Mouse (Mus musculus) thymus, postnatal 0 days (tissue): ENCODE data around the gene Ccdc57. TPM values are rescaled to one million over a fixed set of nuclear protein-coding genes. Genes with fewer than 3 reads are reported as not detected.
"Not testable (repeated sequence)": the region's sequence is repeated elsewhere in the genome, so short reads cannot be mapped to it uniquely, and the experiment has no call there.

ENCODE experiments used
- DNase-seq: peaks from one replicate; pipeline ENCODE4 v3.0.0-alpha.2; 2015; ENCODE audit warnings: low spot score
- polyA plus RNA-seq: library from polyadenylated mRNA; unstranded; fragments of >200 nt; fragmentation: Nextera tagmentation; extraction: Ambion mirVana; gene quantifications from 2 replicates; pipeline ENCODE4 v1.2.1, GENCODE M21; 2015

The Ccdc57 gene
- polyA plus RNA-seq, 1 experiment from 2014 or later, result 1.9 TPM

GRCm38 (mm10) chr11:120903159-120903850, 29.4 kb downstream of the Ccdc57 start:
- DNase-seq, result no peak

DNA sequence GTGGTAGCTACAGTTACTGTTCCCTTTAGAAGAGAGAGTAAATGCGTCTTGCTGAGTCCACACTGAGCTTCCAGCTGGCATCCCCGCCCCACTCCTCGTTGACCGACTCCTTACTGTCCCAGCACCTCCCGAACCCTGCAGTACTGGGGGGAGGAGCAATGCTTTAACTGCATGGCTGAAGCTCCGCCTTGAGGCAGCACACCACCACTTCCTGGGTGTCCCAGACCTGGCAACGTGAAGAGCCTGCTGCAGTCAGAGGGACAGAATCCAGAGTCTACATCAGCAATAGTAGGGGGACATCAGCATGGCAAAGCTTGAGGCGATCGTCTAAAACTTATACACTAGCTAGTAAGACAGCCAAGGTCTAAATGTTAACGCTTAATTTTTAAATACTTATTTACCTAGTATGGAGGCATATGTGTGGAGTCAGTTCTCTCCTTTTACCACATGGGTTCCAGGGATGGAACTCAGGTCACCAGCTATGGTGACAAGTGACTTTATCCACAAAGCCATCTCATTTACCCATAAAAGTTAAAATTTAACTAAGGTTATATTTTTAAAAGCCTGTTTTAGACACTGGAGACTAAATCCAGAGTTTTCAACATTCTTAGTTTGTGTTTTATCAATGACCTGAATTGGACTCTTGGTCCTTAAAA, 30.1 kb downstream of the Ccdc57 start:
- peak; percentile 23 for DNase-seq

DNA sequence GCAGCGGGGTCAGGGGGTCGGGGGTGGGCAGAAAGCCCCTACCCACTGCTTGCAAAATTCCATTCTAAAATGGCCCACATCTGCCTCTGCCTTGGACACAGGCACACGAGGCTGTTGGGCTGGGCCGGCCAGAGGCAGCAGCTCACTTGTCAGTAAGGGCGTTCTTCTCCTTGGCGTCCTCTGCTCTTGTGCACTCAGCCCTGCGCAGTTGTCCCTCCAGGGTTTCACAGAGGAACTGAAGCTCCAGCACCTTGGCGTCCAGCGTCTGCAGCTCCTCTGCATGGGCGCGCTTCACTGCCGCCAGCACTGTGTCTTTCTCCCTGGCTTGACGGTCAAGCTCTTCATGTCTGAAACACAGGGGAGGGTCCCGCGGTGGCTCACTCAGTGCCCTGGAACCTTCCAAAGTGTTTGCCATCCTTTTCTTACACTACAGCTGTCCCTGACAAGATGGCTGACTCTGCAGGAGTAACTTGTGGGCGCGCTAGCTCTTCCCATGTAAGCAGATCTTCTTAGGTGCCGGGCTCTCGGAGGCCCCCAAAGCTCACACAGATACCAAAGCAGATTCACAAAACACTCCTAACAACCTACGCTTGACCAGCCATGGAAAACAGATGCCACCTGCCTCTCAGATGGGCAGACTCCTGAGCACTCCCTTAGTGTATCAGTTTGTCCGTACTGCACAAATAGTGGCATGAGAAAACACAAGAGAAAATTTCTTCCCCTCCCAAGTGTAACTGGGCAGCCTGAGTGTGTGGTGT, 30.8 kb downstream of the Ccdc57 start:
- no peak for DNase-seq

DNA sequence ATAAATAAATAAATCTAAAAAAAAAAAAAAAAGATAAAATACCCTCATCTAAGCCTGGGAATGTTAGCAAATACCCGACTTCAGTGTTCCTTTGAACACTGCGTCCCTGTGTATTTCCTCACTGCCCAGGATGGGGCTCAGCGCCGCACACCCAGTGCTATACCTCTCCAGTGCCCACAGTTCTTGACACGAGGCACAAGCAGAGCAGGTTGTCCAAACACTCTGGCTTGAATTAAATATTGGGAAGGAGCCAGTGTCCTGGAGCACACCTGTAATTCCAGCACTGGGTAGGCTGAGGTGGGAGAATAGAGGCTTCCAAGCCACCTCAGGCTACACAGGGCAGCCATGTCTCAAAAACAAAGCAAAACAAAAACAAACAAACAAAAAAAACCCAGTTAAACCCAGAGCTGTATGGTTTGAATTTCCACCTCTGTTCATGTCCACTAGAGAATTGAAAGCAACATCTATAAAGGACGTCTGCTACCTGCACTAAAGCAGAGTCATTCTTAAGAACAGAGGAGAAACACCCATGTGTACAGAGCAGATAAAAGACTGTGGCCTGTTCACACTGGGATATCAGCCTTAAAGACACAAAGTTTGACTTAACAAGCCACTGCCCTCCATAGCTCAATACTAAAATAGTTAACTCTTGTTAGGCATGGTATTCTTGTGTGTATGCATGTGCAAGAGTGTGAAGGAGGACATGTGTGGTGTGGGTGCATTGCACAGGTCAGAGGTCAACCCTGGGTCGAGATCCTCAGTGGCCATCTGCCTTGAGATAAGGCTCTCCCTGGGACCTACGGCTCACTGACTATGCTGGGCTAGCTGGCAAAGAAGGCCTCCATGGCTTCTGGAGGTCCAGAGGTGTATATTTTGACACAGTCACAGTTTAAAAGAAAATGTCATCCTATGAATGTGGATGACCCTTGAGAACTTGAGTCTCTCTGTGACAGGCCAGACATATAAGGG, 32.1 kb downstream of the Ccdc57 start:
- DNase-seq, result no peak

DNA sequence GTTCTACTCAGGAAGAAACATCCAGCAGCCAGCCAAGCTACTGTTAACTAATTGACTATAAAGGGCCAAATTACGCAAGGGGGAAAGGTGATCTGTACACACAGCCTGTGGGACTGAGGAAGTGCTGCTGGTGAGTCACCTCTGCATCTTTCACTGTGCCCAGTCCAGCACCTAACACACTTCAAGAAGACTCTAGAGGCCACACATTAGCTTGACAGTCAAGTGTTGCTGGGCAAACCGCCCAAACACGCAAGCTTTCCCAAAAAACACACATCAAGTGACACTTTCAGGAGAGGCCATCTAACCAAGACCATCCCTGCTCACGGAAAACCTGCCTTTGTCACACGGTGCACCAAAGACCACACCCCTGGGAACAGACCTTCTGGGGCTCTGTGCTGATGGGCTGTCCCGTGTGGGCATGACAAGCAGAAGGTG, 34.5 kb downstream of the Ccdc57 start:
- DNase-seq, result no peak

DNA sequence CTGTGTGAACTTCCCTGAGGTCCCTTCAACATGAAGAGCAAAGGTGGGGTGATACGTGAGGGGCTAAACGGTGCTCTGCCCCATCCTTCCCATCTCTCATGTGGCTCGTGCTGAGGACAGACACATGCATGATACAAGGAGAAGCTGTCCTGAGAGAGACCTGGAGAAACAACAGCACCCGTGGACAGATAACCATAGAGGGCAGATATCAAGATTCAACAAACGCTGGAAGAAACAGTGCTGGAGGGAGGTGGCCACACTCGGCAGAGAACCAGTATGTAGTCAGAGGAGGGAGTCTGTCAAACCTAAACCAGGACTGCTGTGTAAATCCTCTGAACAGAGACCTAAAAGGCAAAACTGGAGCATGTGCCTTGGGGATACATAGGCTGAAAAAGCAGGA, 37.2 kb downstream of the Ccdc57 start:
- no peak for DNase-seq

- no peak for DNase-seq
These were observed 38.3 kb downstream of the Ccdc57 start for GRCm38 (mm10) chr11:120894397-120894796.

GRCm38 (mm10) chr11:120889216-120889615, 43.5 kb downstream of the Ccdc57 start:
- DNase-seq, result no peak

DNA sequence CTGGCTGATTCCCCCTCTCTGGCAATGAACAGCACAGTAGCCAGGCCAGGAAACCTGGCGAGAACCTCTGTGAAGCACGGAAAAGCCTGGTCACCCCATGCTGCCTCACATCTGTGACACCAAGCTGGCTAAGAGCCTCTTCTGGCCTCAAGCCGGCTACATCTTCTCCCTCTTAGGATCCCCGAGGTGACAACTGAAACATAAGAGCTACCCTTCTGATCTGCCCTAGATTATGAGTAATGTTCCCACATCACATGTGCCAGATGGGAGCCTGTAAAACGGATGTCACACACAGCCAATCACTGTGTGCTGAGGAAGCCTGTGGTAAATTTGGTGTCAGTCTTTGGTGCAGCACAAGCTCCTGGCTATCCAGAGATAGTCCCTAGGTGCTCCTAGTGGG, 44.0 kb downstream of the Ccdc57 start:
- DNase-seq, result peak; percentile 75

- no peak for DNase-seq
These were observed 45.2 kb downstream of the Ccdc57 start for GRCm38 (mm10) chr11:120887502-120887901.

DNA sequence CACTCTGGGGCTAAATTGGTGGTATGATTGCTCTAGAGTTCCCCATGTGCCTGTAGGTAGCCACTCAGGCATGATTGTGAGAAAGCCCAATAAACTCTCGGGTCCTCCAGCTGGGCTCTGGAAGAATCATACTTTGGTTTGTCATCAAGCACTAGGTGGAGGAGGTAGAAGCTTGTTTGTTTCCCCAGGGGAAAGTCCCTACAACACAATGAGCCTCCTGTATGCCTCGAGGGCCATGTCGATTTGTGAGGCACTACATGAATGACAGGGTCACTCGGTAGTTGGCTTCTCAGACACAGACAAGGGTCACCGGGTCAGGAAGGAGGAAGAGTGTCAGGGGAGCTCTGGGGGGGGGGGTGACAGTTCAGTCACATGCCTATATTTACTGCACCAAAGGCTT, 46.2 kb downstream of the Ccdc57 start:
- DNase-seq, result no peak

- DNase-seq, result no peak
These were observed 49.1 kb downstream of the Ccdc57 start for GRCm38 (mm10) chr11:120883601-120884000.

- no peak for DNase-seq
These were observed 49.7 kb downstream of the Ccdc57 start for GRCm38 (mm10) chr11:120882931-120883330.

- DNase-seq, result no peak
These were observed 59.5 kb downstream of the Ccdc57 start for GRCm38 (mm10) chr11:120873206-120873605.

- no peak for DNase-seq
These were observed 61.2 kb downstream of the Ccdc57 start for GRCm38 (mm10) chr11:120871521-120871920.

DNA sequence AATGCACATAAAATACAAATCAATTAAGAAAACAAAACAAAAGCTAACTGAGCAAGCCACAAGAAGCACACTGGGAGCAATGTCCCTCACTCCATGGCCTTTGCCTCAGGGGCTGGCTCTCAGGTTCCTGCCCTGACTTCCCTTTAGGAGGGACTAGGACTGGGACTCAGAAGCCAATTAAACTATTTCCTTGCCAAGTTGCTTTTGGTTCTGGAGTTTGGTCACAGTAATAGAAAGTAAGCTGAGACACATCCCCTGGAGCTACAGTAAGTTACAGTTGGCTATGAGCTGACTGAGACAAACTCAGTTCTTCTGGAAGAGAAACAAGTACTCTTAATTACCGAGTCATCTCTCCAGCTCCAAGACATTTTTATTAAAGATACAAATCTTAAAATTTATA, 66.9 kb downstream of the Ccdc57 start:
- DNase-seq, result no peak

- no peak for DNase-seq
These were observed 69.9 kb downstream of the Ccdc57 start for GRCm38 (mm10) chr11:120862819-120863218.

- not testable (repeated sequence) for DNase-seq
These were observed 76.7 kb downstream of the Ccdc57 start for GRCm38 (mm10) chr11:120855938-120856337.

DNA sequence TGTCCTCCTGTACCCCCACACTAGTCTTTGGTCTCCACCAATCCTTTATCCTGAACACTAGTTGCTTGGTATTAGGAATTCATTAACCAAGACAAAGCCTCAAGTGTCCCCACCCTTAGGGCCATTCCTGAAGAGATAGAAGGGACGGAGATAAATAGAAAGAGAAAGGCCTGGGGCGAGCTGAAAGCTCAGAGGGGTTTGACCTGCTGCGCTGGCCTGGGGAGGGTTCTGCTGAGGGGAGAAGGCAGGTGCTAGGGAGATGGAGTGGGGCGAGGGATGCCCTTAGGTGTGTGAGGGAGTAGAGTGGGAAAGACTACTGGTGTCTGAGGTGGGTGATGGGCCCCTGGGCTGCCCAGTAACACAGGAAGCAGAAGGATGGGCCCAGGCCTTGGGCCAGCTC, 78.9 kb downstream of the Ccdc57 start:
- no peak for DNase-seq

- no peak for DNase-seq
These were observed 79.5 kb downstream of the Ccdc57 start for GRCm38 (mm10) chr11:120853158-120853557.
